Mouse (Mus musculus) mouse trophoblast stem cell (cell line): Measurements from ENCODE around the gene Nol9.

Source experiments
- in situ Hi-C, 2 experiments: fragments of 300-500 bp; cut with MseI, MboI; formaldehyde crosslinking; loops; 2 replicates in 1 of 2; 3 replicates in 1 of 2; pipeline ENCODE4 v1.15.1; 2025

The Nol9 gene

GRCm38 (mm10) chr4:152090191-152090590, 51.1 kb downstream of the Nol9 start:
- in situ Hi-C loops: no loop called here

GRCm38 (mm10) chr4:152092751-152093293, 53.7 kb downstream of the Nol9 start:
- in situ Hi-C loops: no loop called here

- in situ Hi-C loops: no loop called here
Observed at GRCm38 (mm10) chr4:152094233-152094632, 55.1 kb downstream of the Nol9 start.

- in situ Hi-C loops: no loop called here
Observed at GRCm38 (mm10) chr4:152095937-152096910, 57.1 kb downstream of the Nol9 start.

- in situ Hi-C loops: no loop called here
Observed at GRCm38 (mm10) chr4:152096927-152097326, 57.8 kb downstream of the Nol9 start.

GRCm38 (mm10) chr4:152097911-152098799, 59.0 kb downstream of the Nol9 start:
- in situ Hi-C loops: no loop called here

GRCm38 (mm10) chr4:152100541-152100940, 61.4 kb downstream of the Nol9 start:
- in situ Hi-C loops: no loop called here

- in situ Hi-C loops: no loop called here
Observed at GRCm38 (mm10) chr4:152101081-152101653, 62.0 kb downstream of the Nol9 start.

GRCm38 (mm10) chr4:152101921-152102320, 62.8 kb downstream of the Nol9 start:
- in situ Hi-C loops: no loop called here

GRCm38 (mm10) chr4:152103025-152103424, 63.9 kb downstream of the Nol9 start:
- in situ Hi-C loops: no loop called here

GRCm38 (mm10) chr4:152106746-152107145, 67.6 kb downstream of the Nol9 start:
- in situ Hi-C loops: no loop called here

GRCm38 (mm10) chr4:152107493-152107892, 68.4 kb downstream of the Nol9 start:
- in situ Hi-C loops: no loop called here

- in situ Hi-C loops: no loop called here
Observed at GRCm38 (mm10) chr4:152107971-152108509, 68.9 kb downstream of the Nol9 start.

GRCm38 (mm10) chr4:152108673-152109072, 69.6 kb downstream of the Nol9 start:
- in situ Hi-C loops: no loop called here

- in situ Hi-C loops: no loop called here
Observed at GRCm38 (mm10) chr4:152109509-152109908, 70.4 kb downstream of the Nol9 start.

GRCm38 (mm10) chr4:152110689-152111088, 71.6 kb downstream of the Nol9 start:
- in situ Hi-C loops: no loop called here
